Mouse (Mus musculus) hindbrain, embryonic 14.5 days (tissue): ENCODE data around the gene Rbmxl2. TPM values are rescaled to one million over a fixed set of nuclear protein-coding genes. Genes with fewer than 3 reads are reported as not detected.

Experiments used
- ATAC-seq: fragments of 200-750 bp; cut with Nextera tagmentation; 2 replicates; pipeline ENCODE4 v1.8.0; 2017; ENCODE audit warnings: moderate number of reproducible peaks, mild to moderate bottlenecking, moderate TSS enrichment, moderate library complexity; ENCODE audit not compliant: low FRiP score
- DNase-seq: peaks from one replicate; pipeline ENCODE4 v3.0.0-alpha.2; 2015; ENCODE audit warnings: low spot score
- H3K27ac ChIP-seq: fragments of 300-500 bp; sonication (generic); 2 replicates; pipeline ENCODE4 v1.5.1; 2014; ENCODE audit warnings: mild to moderate bottlenecking, moderate library complexity
- H3K27me3 ChIP-seq: fragments of 300-500 bp; sonication (generic); 2 replicates; pipeline ENCODE4 v1.6.1; 2014; ENCODE audit warnings: mild to moderate bottlenecking, low read length, mixed read lengths; ENCODE audit not compliant: control insufficient read depth, insufficient read depth
- H3K36me3 ChIP-seq: fragments of 300-500 bp; sonication (generic); replicated peaks from 2 replicates; pipeline ENCODE4 v1.6.1; 2014; ENCODE audit not compliant: control insufficient read depth, insufficient read depth
- H3K4me1 ChIP-seq: fragments of 300-500 bp; sonication (generic); replicated peaks from 2 replicates; pipeline ENCODE4 v1.6.1; 2014; ENCODE audit warnings: antibody characterized with exemption, low read length, mixed read lengths; ENCODE audit not compliant: control insufficient read depth, insufficient read depth
- H3K4me2 ChIP-seq: fragments of 300-500 bp; sonication (generic); replicated peaks from 2 replicates; pipeline ENCODE4 v1.6.1; 2014; ENCODE audit warnings: mild to moderate bottlenecking, moderate library complexity
- H3K4me3 ChIP-seq: fragments of 300-500 bp; sonication (generic); replicated peaks from 2 replicates; pipeline ENCODE4 v1.5.1; 2014; ENCODE audit warnings: mild to moderate bottlenecking, low read length
- H3K9ac ChIP-seq: fragments of 300-500 bp; sonication (generic); 2 replicates; pipeline ENCODE4 v1.6.1; 2014
- H3K9me3 ChIP-seq: fragments of 300-500 bp; sonication (generic); 2 replicates; pipeline ENCODE4 v1.6.1; 2016; ENCODE audit warnings: low read length; ENCODE audit not compliant: control insufficient read depth
- WGBS: fragments of 180-500 bp; shearing (Covaris S2); extraction: QIAGEN DNeasy Blood & Tissue Kit; methylation state at CpG from one replicate; pipeline ENCODE4 v1.1.7; 2014; 5-methylcytosine and 5-hydroxymethylcytosine counted together
- polyA plus RNA-seq: library from polyadenylated mRNA; unstranded; fragments of >200 nt; fragmentation: Nextera tagmentation; extraction: Ambion mirVana; gene quantifications from 2 replicates; pipeline ENCODE4 v1.2.1, GENCODE M21; 2014

Gene Rbmxl2
- polyA plus RNA-seq, 1 experiment from 2014 or later, result not detected

- 74% methylated on average over 3 of the region's 3 CpGs for WGBS
- Histone ChIP-seq H3K4me3 (no peak overlapping the region), H3K27ac (no peak overlapping the region), H3K9ac (no peak overlapping the region), H3K27me3 (no peaks in the 10 kb centered on the region), H3K4me1 (no peaks in the 10 kb centered on the region), H3K36me3 (no peaks in the 10 kb centered on the region), H3K4me2 (no peak overlapping the region), H3K9me3 (no peaks in the 10 kb centered on the region)
- ATAC-seq (no peak), DNase-seq (no peak)
These were observed 28.3 kb downstream of the Rbmxl2 start for GRCm38 (mm10) chr7:107237498-107237897.

- Histone ChIP-seq H3K9ac (no peak overlapping the region), H3K27me3 (no peaks in the 10 kb centered on the region), H3K9me3 (no peaks in the 10 kb centered on the region), H3K4me1 (no peaks in the 10 kb centered on the region), H3K4me2 (no peak overlapping the region), H3K4me3 (no peak overlapping the region), H3K27ac (no peak overlapping the region), H3K36me3 (no peaks in the 10 kb centered on the region)
- ATAC-seq (no peak), DNase-seq (no peak)
- 89% methylated on average over 5 of the region's 5 CpGs for WGBS
These were observed 32.2 kb downstream of the Rbmxl2 start for GRCm38 (mm10) chr7:107241371-107241883.

GRCm38 (mm10) chr7:107250211-107250985 lies 41.2 kb downstream of the Rbmxl2 start:
- Histone ChIP-seq H3K4me2 (no peak overlapping the region), H3K4me1 (no peaks in the 10 kb centered on the region), H3K9ac (no peak overlapping the region), H3K27me3 (no peaks in the 10 kb centered on the region), H3K27ac (no peak overlapping the region), H3K4me3 (no peak overlapping the region), H3K36me3 (no peaks in the 10 kb centered on the region), H3K9me3 (no peaks in the 10 kb centered on the region)
- WGBS, result 74% methylated on average over 5 of the region's 5 CpGs
- no peak for ATAC-seq
- DNase-seq, result no peak

- Histone ChIP-seq H3K4me1 (no peaks in the 10 kb centered on the region), H3K36me3 (no peaks in the 10 kb centered on the region), H3K27ac (no peak overlapping the region), H3K9me3 (no peaks in the 10 kb centered on the region), H3K4me3 (no peak overlapping the region), H3K27me3 (no peaks in the 10 kb centered on the region), H3K4me2 (no peak overlapping the region), H3K9ac (no peak overlapping the region)
- DNase-seq (no peak), ATAC-seq (no peak)
- WGBS, result 87% methylated on average over 3 of the region's 3 CpGs
These were observed 44.1 kb downstream of the Rbmxl2 start for GRCm38 (mm10) chr7:107253355-107253754.

- Histone ChIP-seq H3K9me3 (no peaks in the 10 kb centered on the region), H3K27ac (no peak overlapping the region), H3K4me3 (no peak overlapping the region), H3K4me1 (no peaks in the 10 kb centered on the region), H3K27me3 (no peaks in the 10 kb centered on the region), H3K9ac (no peak overlapping the region), H3K4me2 (no peak overlapping the region), H3K36me3 (no peaks in the 10 kb centered on the region)
- DNase-seq (no peak), ATAC-seq (no peak)
- WGBS, result 85% methylated on average over 5 of the region's 5 CpGs
These were observed 50.7 kb downstream of the Rbmxl2 start for GRCm38 (mm10) chr7:107259936-107260335.

Other genes starting within 250 kb of the Rbmxl2 start
- gene Olfr6, start 245.5 kb upstream of the Rbmxl2 start, polyA plus RNA-seq, result not detected in 2 replicates
- not detected in 2 replicates for gene Olfr711, start 234.0 kb upstream of the Rbmxl2 start, polyA plus RNA-seq
- not detected in 2 replicates for gene Olfr2, start 203.4 kb upstream of the Rbmxl2 start, polyA plus RNA-seq
- not detected in 2 replicates for gene Olfr713, start 178.3 kb upstream of the Rbmxl2 start, polyA plus RNA-seq
- not detected in 2 replicates for gene Olfr714, start 138.5 kb upstream of the Rbmxl2 start, polyA plus RNA-seq
- gene Olfr17, start 116.2 kb upstream of the Rbmxl2 start, polyA plus RNA-seq, result not detected in 2 replicates
- gene Olfr715b, start 99.1 kb upstream of the Rbmxl2 start, polyA plus RNA-seq, result not detected in 2 replicates
- not detected in 2 replicates for gene Olfr715, start 78.4 kb upstream of the Rbmxl2 start, polyA plus RNA-seq
- not detected in 2 replicates for gene Olfr716, start 71.1 kb upstream of the Rbmxl2 start, polyA plus RNA-seq
- not detected in 2 replicates for gene Nlrp14, start 42.5 kb upstream of the Rbmxl2 start, polyA plus RNA-seq
- gene Syt9, start 161.3 kb downstream of the Rbmxl2 start, polyA plus RNA-seq, result 13.2 and 16.8 TPM in 2 replicates